Mouse (Mus musculus): ENCODE data around the gene Gm11733. TPM values are rescaled to one million over a fixed set of nuclear protein-coding genes. Genes with fewer than 3 reads are reported as not detected.

Gm11733 gene
- polyA plus RNA-seq, 1 experiment from 2014 or later = 0.08 TPM

- ATAC-seq (ENCODE audit: insufficient read depth) = no peak
- TF ChIP-seq CTCF (IDR thresholded peaks at IDR 0.05; ENCODE audit: low read depth) = no peak
- no peaks in the 10 kb centered on the region for H3K27me3 ChIP-seq (ENCODE audit: insufficient read depth, low read length)
Observed at GRCm38 (mm10) chr11:117492209-117492505, 8.0 kb downstream of the Gm11733 start.

GRCm38 (mm10) chr11:117496812-117497211 is 12.6 kb downstream of the Gm11733 start:
- Histone ChIP-seq H3K36me3 (ENCODE audit: insufficient read depth) (no peaks in the 10 kb centered on the region), H3K9ac (no peak overlapping the region), H3K4me2 (0 out of 2 replicates have a peak overlapping the region, but pooled peaks have one; percentile 36), H3K27me3 (ENCODE audit: insufficient read depth, low read length) (no peaks in the 10 kb centered on the region), H3K9me3 (ENCODE audit: low read depth, low read length) (no peaks in the 10 kb centered on the region), H3K4me1 (ENCODE audit: insufficient read depth) (peaks cover 7% of the 10 kb centered on the region; the same call in 1 of the 2 replicates), H3K27ac (ENCODE audit: low read depth) (peak overlapping the region; percentile 64; the same call in 1 of the 2 replicates), H3K4me3 (ENCODE audit: low read depth, low read length) (no peak overlapping the region)
- ATAC-seq (ENCODE audit: insufficient read depth) (no peak), DNase-seq (no peak)
- TF ChIP-seq CTCF (IDR thresholded peaks at IDR 0.05; ENCODE audit: low read depth) = no peak
- 28% methylated on average over 4 of the region's 4 CpGs for WGBS

More at GRCm38 (mm10) chr11:117492209-117492505, 8.0 kb downstream of the Gm11733 start:
- Histone ChIP-seq H3K36me3 (ENCODE audit: insufficient read depth) (no peaks in the 10 kb centered on the region), H3K4me1 (ENCODE audit: insufficient read depth) (peaks cover 5% of the 10 kb centered on the region; the same call in 1 of the 2 replicates), H3K4me2 (no peak overlapping the region), H3K27ac (ENCODE audit: low read depth) (no peak overlapping the region), H3K4me3 (ENCODE audit: low read depth, low read length) (no peak overlapping the region), H3K9ac (no peak overlapping the region), H3K9me3 (ENCODE audit: low read depth, low read length) (no peaks in the 10 kb centered on the region)
- DNase-seq = no peak
- WGBS = 31% methylated on average over 1 of the region's 1 CpGs

GRCm38 (mm10) chr11:117497256-117498136 is 13.3 kb downstream of the Gm11733 start:
- no peaks in the 10 kb centered on the region for H3K36me3 ChIP-seq (ENCODE audit: insufficient read depth)
- H3K4me3 ChIP-seq (ENCODE audit: low read depth, low read length) = no peak overlapping the region
- TF ChIP-seq CTCF (IDR thresholded peaks at IDR 0.05; ENCODE audit: low read depth) = no peak
- DNase-seq (peak; percentile 87), ATAC-seq (ENCODE audit: insufficient read depth) (peak; percentile 98)
- peak overlapping the region; percentile 36 for H3K4me2 ChIP-seq
- H3K9ac ChIP-seq = no peak overlapping the region
- no peaks in the 10 kb centered on the region for H3K9me3 ChIP-seq (ENCODE audit: low read depth, low read length)
- H3K27ac ChIP-seq (ENCODE audit: low read depth) = peak overlapping the region; percentile 64
- 9% methylated on average over 16 of the region's 16 CpGs for WGBS
- H3K4me1 ChIP-seq (ENCODE audit: insufficient read depth) = peaks cover 7% of the 10 kb centered on the region; the same call in 1 of the 2 replicates
- no peaks in the 10 kb centered on the region for H3K27me3 ChIP-seq (ENCODE audit: insufficient read depth, low read length)

GRCm38 (mm10) chr11:117498137-117498511 is 14.0 kb downstream of the Gm11733 start:
- no peak overlapping the region for H3K4me3 ChIP-seq (ENCODE audit: low read depth, low read length)

GRCm38 (mm10) chr11:117508972-117509371 is 24.8 kb downstream of the Gm11733 start:
- no peak for TF ChIP-seq CTCF (IDR thresholded peaks at IDR 0.05; ENCODE audit: low read depth)
- WGBS = 92% methylated on average over 4 of the region's 4 CpGs

More at GRCm38 (mm10) chr11:117498137-117498511, 14.0 kb downstream of the Gm11733 start:
- Histone ChIP-seq H3K36me3 (ENCODE audit: insufficient read depth) (no peaks in the 10 kb centered on the region), H3K9ac (no peak overlapping the region), H3K9me3 (ENCODE audit: low read depth, low read length) (no peaks in the 10 kb centered on the region), H3K27me3 (ENCODE audit: insufficient read depth, low read length) (no peaks in the 10 kb centered on the region), H3K4me2 (peak overlapping the region; percentile 36), H3K27ac (ENCODE audit: low read depth) (peak overlapping the region; percentile 64), H3K4me1 (ENCODE audit: insufficient read depth) (peaks cover 7% of the 10 kb centered on the region; the same call in 1 of the 2 replicates)
- no peak for TF ChIP-seq CTCF (IDR thresholded peaks at IDR 0.05; ENCODE audit: low read depth)
- WGBS = 37% methylated on average over 1 of the region's 1 CpGs
- no peak for ATAC-seq (ENCODE audit: insufficient read depth)
- no peak for DNase-seq

GRCm38 (mm10) chr11:117515718-117516421 is 31.7 kb downstream of the Gm11733 start:
- Histone ChIP-seq H3K36me3 (ENCODE audit: insufficient read depth) (no peaks in the 10 kb centered on the region), H3K4me2 (no peak overlapping the region), H3K27ac (ENCODE audit: low read depth) (no peak overlapping the region), H3K4me1 (ENCODE audit: insufficient read depth) (no peaks in the 10 kb centered on the region), H3K27me3 (ENCODE audit: insufficient read depth, low read length) (no peaks in the 10 kb centered on the region), H3K9ac (no peak overlapping the region), H3K9me3 (ENCODE audit: low read depth, low read length) (no peaks in the 10 kb centered on the region; the same call in 1 of the 2 replicates), H3K4me3 (ENCODE audit: low read depth, low read length) (no peak overlapping the region)
- no peak for DNase-seq
- 66% methylated on average over 10 of the region's 10 CpGs for WGBS
- ATAC-seq (ENCODE audit: insufficient read depth) = no peak
- TF ChIP-seq CTCF (IDR thresholded peaks at IDR 0.05; ENCODE audit: low read depth) = no peak; the same call in 1 of the 2 replicates

More at GRCm38 (mm10) chr11:117508972-117509371, 24.8 kb downstream of the Gm11733 start:
- Histone ChIP-seq H3K9ac (no peak overlapping the region), H3K4me2 (no peak overlapping the region), H3K27me3 (ENCODE audit: insufficient read depth, low read length) (no peaks in the 10 kb centered on the region), H3K4me3 (ENCODE audit: low read depth, low read length) (no peak overlapping the region), H3K9me3 (ENCODE audit: low read depth, low read length) (0 out of 2 replicates have a peak, but pooled peaks cover 4% of the 10 kb centered on the region), H3K36me3 (ENCODE audit: insufficient read depth) (no peaks in the 10 kb centered on the region), H3K27ac (ENCODE audit: low read depth) (no peak overlapping the region), H3K4me1 (ENCODE audit: insufficient read depth) (no peaks in the 10 kb centered on the region)
- ATAC-seq (ENCODE audit: insufficient read depth) (no peak), DNase-seq (no peak)

GRCm38 (mm10) chr11:117516422-117516796 is 32.2 kb downstream of the Gm11733 start:
- whole genome bisulfite sequencing = 77% methylated on average over 3 of the region's 3 CpGs
- Histone ChIP-seq H3K27ac (ENCODE audit: low read depth) (no peak overlapping the region), H3K4me2 (no peak overlapping the region), H3K36me3 (ENCODE audit: insufficient read depth) (no peaks in the 10 kb centered on the region), H3K4me3 (ENCODE audit: low read depth, low read length) (no peak overlapping the region), H3K27me3 (ENCODE audit: insufficient read depth, low read length) (no peaks in the 10 kb centered on the region), H3K4me1 (ENCODE audit: insufficient read depth) (no peaks in the 10 kb centered on the region), H3K9me3 (ENCODE audit: low read depth, low read length) (no peaks in the 10 kb centered on the region; the same call in 1 of the 2 replicates), H3K9ac (no peak overlapping the region)
- ATAC-seq (ENCODE audit: insufficient read depth) = no peak
- DNase-seq = no peak
- TF ChIP-seq CTCF (IDR thresholded peaks at IDR 0.05; ENCODE audit: low read depth) = no peak
